Mouse (Mus musculus): Measurements from ENCODE around the gene Fhod1.

GRCm38 (mm10) chr8:105289805-105290460 lies 57.8 kb downstream of the Fhod1 start, which contains the start of gene 4931428F04Rik:
- TF ChIP-seq CTCF (IDR thresholded peaks at IDR 0.05; ENCODE audit: extremely low read depth, insufficient read depth, insufficient read length, insufficient replicate concordance), result peak; percentile 22; the same call in 1 of the 2 replicates
- no peak for TF ChIP-seq POLR2A (IDR thresholded peaks at IDR 0.05; ENCODE audit: low read depth, low read length)

All from spleen, adult 2 months (tissue).